Mouse (Mus musculus) spleen, adult 2 months (tissue): ENCODE data around the gene Tead3.

Source experiments
- CTCF ChIP-seq: fragments of 200-500 bp; IDR thresholded peaks from 2 replicates; pipeline ENCODE4 v1.5.1; 2011; ENCODE audit warnings: mild to moderate bottlenecking, inconsistent platforms; ENCODE audit not compliant: insufficient read depth, insufficient read length, insufficient replicate concordance; ENCODE audit errors: extremely low read depth
- POLR2A ChIP-seq: fragments of 200-500 bp; IDR thresholded peaks from 2 replicates; pipeline ENCODE4 v1.6.1; 2011; ENCODE audit warnings: low read depth, low read length, inconsistent platforms

DNA sequence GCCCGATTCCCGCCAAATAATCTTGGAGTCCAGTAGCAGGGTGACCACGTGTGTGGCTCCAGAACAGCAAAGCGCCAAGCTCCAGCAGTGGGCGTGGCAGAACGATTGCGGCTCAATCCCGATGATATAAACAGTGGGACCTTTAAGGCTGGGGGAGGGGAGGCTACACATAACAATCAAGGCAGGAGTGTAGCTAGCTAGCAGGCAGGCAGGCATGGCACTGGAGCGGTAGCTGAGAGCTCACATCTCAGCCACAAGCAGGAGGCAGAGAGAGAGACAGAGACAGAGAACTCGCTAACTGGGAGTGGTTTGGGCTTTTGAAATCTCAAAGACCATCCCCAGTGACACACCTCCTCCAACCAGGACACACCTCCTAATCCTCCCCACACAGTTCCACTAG is 45.4 kb downstream of the Tead3 start:
- TF ChIP-seq CTCF (no peak), POLR2A (no peak)
